Mouse (Mus musculus) thymus, postnatal 14 days (tissue): Measurements from ENCODE around the gene Zc3h12d.

Experiments
- DNase-seq: peaks from one replicate; pipeline ENCODE4 v3.0.0; 2021

The Zc3h12d gene

GRCm38 (mm10) chr10:7839551-7840352, 7.5 kb downstream of the Zc3h12d start:
- DNase-seq, result peak; percentile 50

- DNase-seq, result no peak
Observed at GRCm38 (mm10) chr10:7840353-7840733, 8.1 kb downstream of the Zc3h12d start.

- peak; percentile 59 for DNase-seq
Observed at GRCm38 (mm10) chr10:7840785-7841184, 8.5 kb downstream of the Zc3h12d start.

GRCm38 (mm10) chr10:7841571-7842080, 9.4 kb downstream of the Zc3h12d start:
- no peak for DNase-seq

- DNase-seq, result no peak
Observed at GRCm38 (mm10) chr10:7843181-7843580, 10.9 kb downstream of the Zc3h12d start.

GRCm38 (mm10) chr10:7844161-7844560, 11.9 kb downstream of the Zc3h12d start:
- DNase-seq, result peak; percentile 74

- no peak for DNase-seq
Observed at GRCm38 (mm10) chr10:7845136-7845535, 12.9 kb downstream of the Zc3h12d start.

GRCm38 (mm10) chr10:7845991-7846390, 13.7 kb downstream of the Zc3h12d start:
- DNase-seq, result no peak

- no peak for DNase-seq
Observed at GRCm38 (mm10) chr10:7847166-7847605, 14.9 kb downstream of the Zc3h12d start.

GRCm38 (mm10) chr10:7851891-7852290, 19.6 kb downstream of the Zc3h12d start:
- DNase-seq, result no peak

GRCm38 (mm10) chr10:7860494-7860893, 28.2 kb downstream of the Zc3h12d start:
- no peak for DNase-seq

GRCm38 (mm10) chr10:7861259-7861936, 29.1 kb downstream of the Zc3h12d start:
- no peak for DNase-seq

- DNase-seq, result no peak
Observed at GRCm38 (mm10) chr10:7861937-7862657, 29.8 kb downstream of the Zc3h12d start.

- DNase-seq, result no peak
Observed at GRCm38 (mm10) chr10:7863411-7863810, 31.1 kb downstream of the Zc3h12d start.

- no peak for DNase-seq
Observed at GRCm38 (mm10) chr10:7864184-7864583, 31.9 kb downstream of the Zc3h12d start.

GRCm38 (mm10) chr10:7864806-7865205, 32.5 kb downstream of the Zc3h12d start:
- no peak for DNase-seq

GRCm38 (mm10) chr10:7866762-7867665, 34.7 kb downstream of the Zc3h12d start:
- peak; percentile 45 for DNase-seq

- no peak for DNase-seq
Observed at GRCm38 (mm10) chr10:7867666-7868030, 35.4 kb downstream of the Zc3h12d start.

GRCm38 (mm10) chr10:7869746-7870145, 37.5 kb downstream of the Zc3h12d start:
- no peak for DNase-seq

GRCm38 (mm10) chr10:7870571-7871315, 38.5 kb downstream of the Zc3h12d start:
- peak; percentile 67 for DNase-seq

GRCm38 (mm10) chr10:7871381-7872020, 39.2 kb downstream of the Zc3h12d start:
- no peak for DNase-seq
